Mouse (Mus musculus) spleen, postnatal 10 days (tissue): ENCODE data around the gene Bbs7.
"Not testable (repeated sequence)": the region's sequence is repeated elsewhere in the genome, so short reads cannot be mapped to it uniquely, and the experiment has no call there.

Source experiments
- DNase-seq, 2 experiments: peaks; one replicate each; pipeline ENCODE4 v3.0.0; 2021 to 2022; ENCODE audit warnings: low spot score in 2 of 2

Bbs7 gene

DNA sequence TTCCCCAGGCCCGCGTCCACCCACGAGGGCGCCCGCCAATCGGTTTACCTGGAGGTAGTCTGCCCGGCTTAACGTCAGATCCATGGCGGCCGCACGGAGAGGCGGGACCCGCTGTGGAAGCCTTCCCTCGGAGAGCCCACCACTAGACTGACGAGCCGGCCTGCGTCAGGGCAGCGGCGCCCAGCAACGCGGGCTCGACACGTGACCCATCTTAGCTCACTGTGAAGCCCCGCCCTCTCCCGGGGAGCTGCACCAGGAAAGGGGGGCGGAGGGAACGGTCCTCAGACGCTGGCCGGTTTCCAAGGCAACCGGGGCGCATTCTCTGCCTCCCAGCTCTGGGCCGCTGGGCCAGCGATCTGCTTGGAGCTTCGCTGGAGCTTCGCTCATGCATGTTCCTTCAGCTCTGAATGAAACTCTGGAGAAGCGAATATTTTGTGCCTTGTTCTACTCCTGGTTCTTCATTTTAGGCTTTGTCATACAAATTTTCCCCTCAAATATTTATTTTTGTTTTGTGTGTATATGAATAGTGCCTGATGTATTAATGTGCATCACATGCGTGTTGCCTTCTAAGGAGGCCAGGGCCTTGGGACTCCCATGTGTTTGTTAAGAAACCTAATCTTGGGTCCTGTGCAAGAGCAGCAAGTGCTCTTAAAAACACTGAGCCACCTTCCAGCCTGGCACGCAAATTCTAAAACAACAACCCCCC lies at the start of gene Bbs7:
Bbs7 (minus strand) TSS at position 276 of the 706 bp plus-strand sequence.
- peak; percentile 52 to 88 for DNase-seq

DNA sequence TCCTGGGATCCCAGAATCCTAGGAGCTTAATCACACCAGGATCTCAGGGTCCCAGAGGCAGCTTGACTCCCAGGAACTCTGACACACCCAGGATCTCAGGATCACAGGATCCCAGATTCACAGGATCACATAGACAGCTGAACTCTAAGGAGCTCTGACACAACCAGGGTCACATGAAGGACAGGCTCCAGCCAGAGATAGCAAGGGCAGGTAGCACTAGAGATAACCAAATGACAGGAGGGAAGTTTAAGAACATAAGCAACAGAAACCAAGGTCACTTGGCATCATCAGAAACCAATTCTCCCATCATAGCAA lies 31.9 kb upstream of the Bbs7 start:
- not testable (repeated sequence) for DNase-seq

GRCm38 (mm10) chr3:36644554-36645244 lies 31.4 kb upstream of the Bbs7 start:
- no peak for DNase-seq

- no peak for DNase-seq
These were observed 30.1 kb upstream of the Bbs7 start for GRCm38 (mm10) chr3:36643354-36643753.

DNA sequence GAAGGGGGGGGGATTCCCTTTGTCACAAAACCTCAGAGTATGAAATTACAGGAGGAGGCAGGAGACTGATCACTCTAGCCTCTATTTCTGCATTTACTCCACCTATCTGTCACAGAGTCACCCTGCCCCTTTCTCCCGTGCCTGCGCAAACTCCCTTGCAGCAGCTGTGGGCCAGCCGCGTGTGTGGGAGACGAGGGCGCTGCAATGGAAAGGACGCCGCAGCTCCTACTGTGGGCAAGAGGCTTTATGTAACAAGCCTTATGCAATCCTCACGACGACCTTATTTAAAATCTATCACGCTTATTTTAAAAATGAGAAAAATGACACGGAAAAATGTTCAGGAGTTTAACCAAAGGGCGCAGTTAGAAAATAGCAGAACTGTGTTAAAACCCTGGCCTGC lies 29.5 kb upstream of the Bbs7 start:
- DNase-seq: no peak

- peak in 1 of 2 experiments; percentile 23 for DNase-seq
These were observed 27.5 kb upstream of the Bbs7 start for GRCm38 (mm10) chr3:36640787-36641186.

GRCm38 (mm10) chr3:36635449-36635848 lies 22.2 kb upstream of the Bbs7 start:
- DNase-seq: peak in 1 of 2 experiments; percentile 27

- no peak for DNase-seq
These were observed 13.5 kb upstream of the Bbs7 start for GRCm38 (mm10) chr3:36626803-36627202.

- no peak for DNase-seq
These were observed 4.9 kb upstream of the Bbs7 start for GRCm38 (mm10) chr3:36618181-36618580.

GRCm38 (mm10) chr3:36613908-36614255 lies 605 bp upstream of the Bbs7 start:
- DNase-seq: no peak

- DNase-seq: no peak
These were observed 590 bp downstream of the Bbs7 start for GRCm38 (mm10) chr3:36612687-36613086.

DNA sequence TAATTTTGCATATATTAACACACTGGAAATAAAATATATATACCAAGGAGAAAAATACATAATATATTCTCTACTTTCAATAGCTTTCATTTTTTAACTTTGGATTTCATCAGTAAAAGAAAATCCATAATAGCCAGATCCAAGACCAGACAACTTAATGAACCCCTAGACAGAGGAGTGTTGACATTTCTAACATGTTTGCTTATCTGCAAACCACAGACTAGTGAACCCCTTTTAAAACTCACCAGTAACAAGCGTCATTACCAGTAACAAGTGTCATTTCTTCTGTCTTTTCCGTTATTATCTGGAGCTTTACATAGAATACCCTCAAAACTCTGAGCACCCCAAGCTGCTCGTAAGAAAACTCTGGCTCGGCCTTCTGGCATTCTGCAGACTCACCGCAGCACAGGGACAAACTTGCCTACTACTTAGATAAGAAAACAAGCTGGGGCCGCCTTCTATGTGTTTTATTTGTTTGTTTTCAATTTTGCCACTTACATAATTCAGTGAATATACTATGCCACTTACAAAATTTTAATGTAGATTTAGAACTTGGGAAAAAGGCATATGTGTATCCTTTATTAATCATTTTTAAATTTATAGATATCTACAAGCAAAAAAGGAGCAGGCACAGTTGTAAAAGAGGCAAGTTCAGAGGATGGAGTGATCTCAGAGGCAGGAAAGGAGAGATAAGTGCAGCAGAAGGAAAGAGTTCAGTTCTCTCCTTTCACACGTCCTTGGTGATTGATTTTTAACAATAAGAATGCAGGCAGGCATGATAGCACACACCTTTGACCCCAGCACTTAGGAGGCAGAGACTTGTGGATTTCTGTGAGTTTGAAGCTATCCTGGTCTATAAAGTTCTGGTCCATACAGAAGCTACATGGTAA lies 7.1 kb downstream of the Bbs7 start:
- DNase-seq: no peak

DNA sequence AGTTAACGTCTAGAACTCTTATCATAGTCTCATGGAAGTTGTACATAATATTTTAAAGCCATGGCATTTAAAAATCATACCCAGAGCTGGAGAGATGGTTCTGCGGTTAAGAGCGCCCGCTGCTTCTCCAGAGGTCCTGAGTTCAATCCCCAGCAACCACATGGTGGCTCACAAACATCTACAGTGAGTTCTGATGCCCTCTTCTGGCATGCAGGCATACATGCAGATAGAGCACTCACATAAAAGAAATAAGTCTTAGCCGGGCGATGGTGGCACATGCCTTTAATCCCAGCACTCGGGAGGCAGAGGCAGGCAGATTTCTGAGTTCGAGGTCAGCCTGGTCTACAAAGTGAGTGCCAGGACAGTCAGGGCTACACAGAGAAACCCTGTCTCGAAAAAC lies 13.5 kb downstream of the Bbs7 start:
- DNase-seq: not testable (repeated sequence)

DNA sequence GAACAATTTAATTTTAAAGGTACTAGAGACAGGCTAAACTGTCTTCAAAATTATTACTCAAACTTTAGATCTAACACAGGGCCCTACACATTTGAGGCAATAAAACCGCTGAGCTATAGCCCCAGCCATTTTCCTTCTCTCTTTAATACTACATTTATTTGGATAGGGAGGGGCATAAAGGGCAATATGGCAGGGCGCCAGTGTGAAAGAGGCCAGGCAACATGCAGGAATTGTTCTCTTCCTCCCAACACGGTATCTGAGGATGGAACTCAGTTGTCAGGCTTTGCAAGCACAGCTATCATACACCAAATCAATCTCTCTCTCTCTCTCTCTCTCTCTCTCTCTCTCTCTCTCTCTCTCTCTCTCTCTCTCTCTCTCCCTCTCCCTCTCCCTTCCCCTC lies 14.5 kb downstream of the Bbs7 start:
- no peak for DNase-seq

DNA sequence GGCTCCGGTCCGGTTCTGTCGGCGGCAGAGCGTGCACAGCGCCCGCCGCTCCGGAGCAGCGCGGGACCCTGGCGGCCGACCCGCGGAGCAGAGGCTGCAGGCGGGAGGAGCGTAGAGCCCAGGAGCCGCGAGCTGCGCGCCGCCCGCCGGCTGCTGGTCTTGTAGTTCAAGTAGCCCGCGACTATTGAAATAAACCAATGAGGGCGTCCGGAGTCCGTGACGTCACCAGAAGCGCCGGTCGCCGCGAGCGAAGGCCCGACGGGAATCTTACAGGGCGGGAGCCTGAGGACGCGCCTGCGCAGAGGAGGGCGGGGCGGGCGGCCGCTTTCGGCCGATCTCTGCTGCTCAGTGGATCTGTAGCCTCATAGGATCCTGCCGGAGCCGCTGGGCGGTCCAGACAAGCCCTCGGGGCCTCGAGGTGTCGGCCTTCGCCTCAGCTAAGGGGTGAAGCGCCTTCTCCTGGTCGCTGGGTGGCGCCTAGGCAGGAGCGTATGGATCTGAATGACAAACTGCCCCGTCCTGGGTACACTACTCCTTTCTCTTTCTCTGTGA lies 41.4 kb downstream of the Bbs7 start, which contains the start of gene Ccna2:
Ccna2 (minus strand) TSS at position 324 of the 552 bp plus-strand sequence.
- DNase-seq: peak; percentile 98 to 99

- DNase-seq: no peak
These were observed 41.9 kb downstream of the Bbs7 start for GRCm38 (mm10) chr3:36571361-36571826.

GRCm38 (mm10) chr3:36569836-36570235 lies 43.4 kb downstream of the Bbs7 start:
- DNase-seq: peak; percentile 9 to 31

DNA sequence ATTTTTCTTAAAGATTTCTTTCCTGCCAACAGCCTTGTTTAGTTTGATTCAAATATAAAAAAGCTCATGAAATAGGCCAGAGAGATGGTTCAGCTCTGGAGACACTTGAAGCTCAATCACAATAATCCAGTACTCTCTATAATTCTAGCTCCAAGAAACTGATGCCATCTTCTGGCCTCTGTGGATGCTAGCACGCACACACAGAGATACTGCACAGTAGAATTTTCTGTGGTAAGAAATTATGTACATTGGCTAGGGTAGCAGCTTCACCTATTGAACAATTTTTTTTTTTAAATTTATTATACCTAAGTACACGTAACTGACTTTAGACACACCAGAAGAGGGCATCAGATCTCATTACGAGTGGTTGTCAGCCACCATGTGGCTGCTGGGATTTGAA lies 49.6 kb downstream of the Bbs7 start:
- DNase-seq: no peak

DNA sequence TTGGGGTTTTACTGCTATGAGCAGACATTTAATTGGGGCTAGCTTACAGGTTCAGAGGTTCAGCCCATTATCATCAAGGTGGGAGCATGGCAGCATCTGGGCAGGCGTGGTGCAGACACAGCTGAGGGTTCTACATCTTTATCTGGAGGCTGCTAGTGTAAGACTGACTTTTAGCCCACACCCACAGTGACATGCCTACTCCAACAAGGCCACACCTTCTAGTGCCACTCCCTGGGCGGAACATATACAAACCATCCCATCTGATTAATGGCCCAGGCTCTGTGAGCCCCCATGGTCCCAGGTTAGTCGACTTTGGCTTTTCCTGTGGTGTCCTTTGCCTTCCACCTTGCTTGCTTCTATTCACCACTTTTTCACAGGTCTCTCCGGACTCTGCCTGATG lies 53.7 kb downstream of the Bbs7 start:
- DNase-seq: no peak

DNA sequence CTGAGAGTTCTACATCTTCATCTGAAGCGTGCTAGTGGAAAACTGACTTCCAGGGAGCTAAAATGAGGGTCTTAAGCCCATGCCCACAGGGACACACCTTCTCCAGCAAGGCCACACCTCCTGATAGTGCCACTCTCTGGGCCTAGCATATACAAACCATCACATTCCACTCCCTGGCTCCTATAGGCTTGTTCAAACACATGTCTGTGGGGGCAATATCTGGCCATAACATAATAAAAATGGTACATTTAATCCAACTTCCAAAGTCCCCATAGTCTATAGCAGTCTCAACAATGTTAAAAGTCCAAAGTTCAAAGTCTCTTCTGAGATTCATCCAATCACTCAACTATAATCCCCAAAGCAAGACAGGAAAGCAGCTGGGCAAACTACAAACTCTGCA lies 55.7 kb downstream of the Bbs7 start:
- DNase-seq: no peak

DNA sequence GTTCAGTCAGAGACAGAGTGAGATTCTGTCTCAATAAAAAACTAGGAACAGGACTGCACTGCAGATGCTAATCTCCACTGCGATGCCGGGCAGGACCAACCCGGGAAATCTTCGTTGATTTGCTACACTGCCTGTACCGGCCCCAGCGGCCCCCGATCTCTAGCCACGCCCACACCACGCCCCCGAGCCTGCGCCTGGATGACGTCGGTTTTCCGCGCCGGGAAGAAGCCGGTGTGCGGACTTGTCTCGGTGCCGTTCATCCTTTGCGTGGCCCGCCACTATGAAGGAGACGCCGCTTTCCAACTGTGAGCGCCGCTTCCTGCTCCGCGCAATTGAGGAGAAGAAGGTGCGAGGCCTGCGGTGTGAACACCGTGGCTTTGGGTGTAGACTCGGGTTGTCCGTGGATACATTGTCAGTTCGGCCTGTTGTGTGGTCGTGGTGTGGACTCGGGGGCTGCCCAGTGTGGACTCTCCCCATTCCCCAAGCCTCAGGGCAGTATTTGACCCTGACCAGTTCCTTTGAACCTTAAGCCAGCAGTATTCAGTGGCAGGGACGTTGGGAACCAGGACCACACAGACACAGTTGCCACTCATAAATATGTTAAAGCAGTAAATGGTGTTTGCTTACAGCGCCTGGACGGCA lies 60.8 kb downstream of the Bbs7 start, which contains the start of gene Exosc9:
Exosc9 (plus strand) TSS at position 201 of the 642 bp plus-strand sequence.
- DNase-seq: peak; percentile 96
